Mouse (Mus musculus) embryo, embryonic 10.5 days (tissue): ENCODE results near the gene Cdyl2.

ENCODE experiments used
- DNase-seq: peaks from one replicate; pipeline ENCODE4 v3.0.0-alpha.2; 2015; ENCODE audit warnings: low spot score

The Cdyl2 gene

GRCm38 (mm10) chr8:116621158-116621961 lies 111.4 kb downstream of the Cdyl2 start:
- no peak for DNase-seq

GRCm38 (mm10) chr8:116619686-116620320 lies 113.0 kb downstream of the Cdyl2 start:
- DNase-seq = no peak

- DNase-seq = no peak
These were observed 113.6 kb downstream of the Cdyl2 start for GRCm38 (mm10) chr8:116619221-116619620.

GRCm38 (mm10) chr8:116618797-116619196 lies 114.0 kb downstream of the Cdyl2 start:
- DNase-seq = no peak

- no peak for DNase-seq
These were observed 114.9 kb downstream of the Cdyl2 start for GRCm38 (mm10) chr8:116617891-116618290.

- DNase-seq = no peak
These were observed 116.4 kb downstream of the Cdyl2 start for GRCm38 (mm10) chr8:116616369-116616768.

GRCm38 (mm10) chr8:116614901-116615300 lies 117.9 kb downstream of the Cdyl2 start:
- DNase-seq = no peak

- DNase-seq = no peak
These were observed 126.6 kb downstream of the Cdyl2 start for GRCm38 (mm10) chr8:116606171-116606570.

- DNase-seq = no peak
These were observed 130.0 kb downstream of the Cdyl2 start for GRCm38 (mm10) chr8:116602806-116603205.

- no peak for DNase-seq
These were observed 133.1 kb downstream of the Cdyl2 start for GRCm38 (mm10) chr8:116599728-116600127.

GRCm38 (mm10) chr8:116591226-116591625 lies 141.6 kb downstream of the Cdyl2 start:
- no peak for DNase-seq

GRCm38 (mm10) chr8:116590546-116590945 lies 142.2 kb downstream of the Cdyl2 start:
- DNase-seq = no peak

GRCm38 (mm10) chr8:116590106-116590505 lies 142.7 kb downstream of the Cdyl2 start:
- no peak for DNase-seq

- no peak for DNase-seq
These were observed 144.9 kb downstream of the Cdyl2 start for GRCm38 (mm10) chr8:116587616-116588468.

- no peak for DNase-seq
These were observed 151.3 kb downstream of the Cdyl2 start for GRCm38 (mm10) chr8:116581318-116582019.

GRCm38 (mm10) chr8:116576732-116577131 lies 156.1 kb downstream of the Cdyl2 start:
- DNase-seq = no peak

GRCm38 (mm10) chr8:116573085-116573484 lies 159.7 kb downstream of the Cdyl2 start:
- DNase-seq = no peak

GRCm38 (mm10) chr8:116552778-116553177 lies 180.0 kb downstream of the Cdyl2 start:
- DNase-seq = no peak

- DNase-seq = no peak
These were observed 180.5 kb downstream of the Cdyl2 start for GRCm38 (mm10) chr8:116552255-116552654.

- no peak for DNase-seq
These were observed 189.4 kb downstream of the Cdyl2 start for GRCm38 (mm10) chr8:116543366-116543765.

- no peak for DNase-seq
These were observed 189.9 kb downstream of the Cdyl2 start for GRCm38 (mm10) chr8:116542842-116543241.

- no peak for DNase-seq
These were observed 192.7 kb downstream of the Cdyl2 start for GRCm38 (mm10) chr8:116540136-116540535.
